Mouse (Mus musculus): ENCODE measurements around the gene Card11. TPM values are rescaled to one million over a fixed set of nuclear protein-coding genes. Genes with fewer than 3 reads are reported as not detected.

The Card11 gene
- polyA plus RNA-seq, 1 experiment, result not detected

DNA sequence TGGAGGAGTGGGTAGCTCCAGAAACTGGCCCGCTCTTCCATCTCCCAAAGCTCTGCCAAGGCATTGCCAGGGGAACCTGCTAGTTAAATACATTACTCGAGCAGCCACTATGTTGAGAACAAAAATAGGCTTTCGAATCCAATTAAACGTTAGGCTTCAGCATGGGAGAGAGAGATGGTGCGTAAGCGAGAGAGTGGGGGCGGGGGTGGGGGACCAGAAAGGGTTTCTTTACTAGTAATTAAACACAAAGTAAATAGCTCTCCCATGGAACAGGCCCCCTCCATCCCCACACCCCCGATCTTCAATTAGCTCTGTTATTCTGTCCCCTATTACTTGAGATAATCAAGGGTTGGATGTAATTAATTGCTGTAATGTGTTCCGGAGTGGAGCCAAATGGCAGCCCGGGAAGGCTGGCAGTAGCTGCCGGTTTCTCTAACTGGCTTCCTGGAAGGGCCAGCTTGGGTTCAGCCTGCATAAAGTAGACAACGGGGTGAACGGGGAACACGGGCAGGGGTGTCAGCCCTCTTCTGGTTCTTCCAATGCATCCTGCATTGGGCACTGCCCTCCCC, 59.4 kb downstream of the Card11 start:
- Histone ChIP-seq H3K4me3 (ENCODE audit: insufficient read depth, low read depth, low read length) (no peak overlapping the region), H3K4me1 (ENCODE audit: control insufficient read depth, insufficient read depth, low read length) (peaks cover 26% of the 10 kb centered on the region), H3K27ac (ENCODE audit: insufficient read depth, low read depth, low read length) (no peak overlapping the region)
- TF ChIP-seq CTCF (IDR thresholded peaks at IDR 0.05; ENCODE audit: insufficient read depth, low read depth, low read length) (no peak), POLR2A (IDR thresholded peaks at IDR 0.05; ENCODE audit: insufficient read depth, low read depth, low read length) (no peak)
- 16% methylated on average over 14 of the region's 14 CpGs for WGBS

DNA sequence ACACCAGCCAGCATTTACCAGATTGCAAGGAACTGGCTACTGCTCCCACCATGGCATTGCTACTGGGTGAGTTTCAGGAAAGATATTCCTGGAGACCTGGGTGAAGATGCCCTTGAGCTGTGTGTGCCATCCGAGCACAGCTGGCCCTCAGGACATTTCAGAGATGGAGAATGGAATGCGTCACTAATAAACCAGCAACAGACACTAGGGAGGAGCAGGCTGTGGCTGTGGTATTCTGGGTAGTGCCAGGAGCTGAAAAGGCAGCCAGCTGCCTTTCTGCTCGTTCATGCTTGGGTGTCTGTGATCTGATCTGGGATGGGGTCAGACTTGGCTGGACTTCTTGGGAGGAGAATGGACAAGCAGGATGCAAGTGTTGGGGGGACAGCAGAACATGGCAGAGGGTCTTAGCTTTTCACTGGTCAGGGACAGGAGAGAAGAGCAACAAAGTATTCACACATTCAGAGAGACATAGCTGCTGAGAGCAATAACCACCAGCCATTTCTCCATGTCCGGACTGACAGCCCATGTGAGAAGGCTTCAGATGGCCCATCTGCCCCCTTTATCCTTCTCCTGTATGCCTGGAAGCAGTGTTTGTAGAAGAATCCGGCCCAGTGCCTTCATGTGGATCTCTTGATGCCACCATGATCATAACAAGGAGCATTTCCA, 60.0 kb downstream of the Card11 start:
- peaks cover 26% of the 10 kb centered on the region for H3K4me1 ChIP-seq (ENCODE audit: control insufficient read depth, insufficient read depth, low read length)
- 24% methylated on average over 5 of the region's 5 CpGs for WGBS
- no peak overlapping the region for H3K4me3 ChIP-seq (ENCODE audit: insufficient read depth, low read depth, low read length)
- no peak overlapping the region for H3K27ac ChIP-seq (ENCODE audit: insufficient read depth, low read depth, low read length)
- no peak for TF ChIP-seq CTCF (IDR thresholded peaks at IDR 0.05; ENCODE audit: insufficient read depth, low read depth, low read length)
- TF ChIP-seq POLR2A (IDR thresholded peaks at IDR 0.05; ENCODE audit: insufficient read depth, low read depth, low read length), result no peak

DNA sequence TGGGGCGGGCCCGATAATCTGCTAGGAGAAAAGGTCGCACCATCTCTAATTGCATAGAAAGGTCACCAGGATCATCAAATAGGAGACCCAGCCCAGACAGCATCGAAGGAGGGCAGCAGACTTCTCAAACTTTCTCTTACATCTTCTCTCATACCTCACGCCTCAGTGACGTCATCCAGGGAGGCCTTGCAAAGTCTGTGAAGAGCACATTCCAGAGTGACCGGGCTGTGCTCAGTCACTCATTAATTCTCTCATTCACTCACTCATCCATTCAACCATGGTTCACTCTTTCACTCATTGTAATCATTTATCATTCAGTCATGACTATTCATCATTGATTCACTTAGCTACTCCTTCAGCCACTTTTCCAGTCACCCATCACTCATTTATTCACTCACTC, 63.6 kb downstream of the Card11 start:
- WGBS, result 87% methylated on average over 7 of the region's 7 CpGs
- TF ChIP-seq CTCF (IDR thresholded peaks at IDR 0.05; ENCODE audit: insufficient read depth, low read depth, low read length), result no peak
- H3K27ac ChIP-seq (ENCODE audit: insufficient read depth, low read depth, low read length), result no peak overlapping the region
- H3K4me3 ChIP-seq (ENCODE audit: insufficient read depth, low read depth, low read length), result no peak overlapping the region
- peaks cover 21% of the 10 kb centered on the region for H3K4me1 ChIP-seq (ENCODE audit: control insufficient read depth, insufficient read depth, low read length)

DNA sequence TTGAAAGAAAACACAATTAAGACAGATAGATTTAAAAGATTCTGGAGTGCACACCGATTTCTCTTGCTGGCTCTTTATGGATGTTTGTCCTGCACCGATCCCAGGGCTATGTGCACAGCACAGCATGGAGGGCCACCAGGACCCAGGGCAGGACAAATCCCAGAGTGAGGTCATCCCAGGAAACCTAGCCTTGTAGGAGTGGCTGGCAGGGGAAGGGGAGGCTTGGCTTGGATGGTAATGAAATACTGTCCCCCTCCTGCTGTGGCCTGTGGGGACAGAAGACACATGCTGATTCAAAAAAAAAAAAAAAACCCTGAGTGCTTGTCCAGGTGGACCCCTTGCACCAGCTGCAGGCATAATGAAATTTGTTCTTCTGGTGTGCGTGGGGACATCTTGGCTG, 64.5 kb downstream of the Card11 start:
- TF ChIP-seq POLR2A (IDR thresholded peaks at IDR 0.05; ENCODE audit: insufficient read depth, low read depth, low read length) (no peak), CTCF (IDR thresholded peaks at IDR 0.05; ENCODE audit: insufficient read depth, low read depth, low read length) (no peak)
- 92% methylated on average over 3 of the region's 3 CpGs for WGBS

DNA sequence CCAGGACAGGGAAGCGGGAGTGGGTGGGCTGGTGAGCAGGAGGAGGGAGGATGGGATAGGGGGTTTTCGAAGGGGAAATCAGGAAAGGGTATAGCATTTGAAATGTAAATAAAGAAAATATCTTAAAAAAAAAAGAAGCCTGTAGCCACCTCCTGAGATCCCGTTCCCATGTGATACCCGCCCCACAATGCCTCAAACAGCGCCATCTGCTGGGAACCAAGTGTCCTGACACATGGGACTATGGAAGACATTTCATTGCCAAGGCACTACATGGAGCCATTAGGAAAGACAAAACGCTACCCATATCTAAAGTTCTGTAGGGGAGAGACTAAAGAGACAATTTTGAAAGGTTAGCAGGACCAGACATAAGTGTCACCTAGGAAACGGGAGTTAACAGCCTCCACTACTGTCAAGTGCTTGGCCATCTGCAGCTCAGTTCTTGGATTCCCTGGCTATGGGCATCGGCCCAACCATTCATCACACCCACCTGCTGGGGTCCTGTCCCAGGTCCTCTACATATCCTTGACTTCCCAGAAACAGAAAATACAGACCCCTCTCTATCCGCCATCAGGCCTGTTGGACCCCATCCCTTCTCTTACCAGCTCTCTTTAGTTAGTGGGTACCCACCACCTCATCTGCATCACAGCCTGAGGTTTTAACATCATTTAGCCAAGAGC, 65.6 kb downstream of the Card11 start:
- 79% methylated on average over 9 of the region's 9 CpGs for WGBS
- Histone ChIP-seq H3K4me3 (ENCODE audit: insufficient read depth, low read depth, low read length) (no peak overlapping the region), H3K27ac (ENCODE audit: insufficient read depth, low read depth, low read length) (no peak overlapping the region), H3K4me1 (ENCODE audit: control insufficient read depth, insufficient read depth, low read length) (peaks cover 6% of the 10 kb centered on the region; the same call in 1 of the 2 replicates)
- TF ChIP-seq CTCF (IDR thresholded peaks at IDR 0.05; ENCODE audit: insufficient read depth, low read depth, low read length) (no peak), POLR2A (IDR thresholded peaks at IDR 0.05; ENCODE audit: insufficient read depth, low read depth, low read length) (no peak)

More for the DNA sequence above, 64.5 kb downstream of the Card11 start:
- Histone ChIP-seq H3K4me1 (ENCODE audit: control insufficient read depth, insufficient read depth, low read length) (peaks cover 17% of the 10 kb centered on the region), H3K27ac (ENCODE audit: insufficient read depth, low read depth, low read length) (no peak overlapping the region), H3K4me3 (ENCODE audit: insufficient read depth, low read depth, low read length) (no peak overlapping the region)

DNA sequence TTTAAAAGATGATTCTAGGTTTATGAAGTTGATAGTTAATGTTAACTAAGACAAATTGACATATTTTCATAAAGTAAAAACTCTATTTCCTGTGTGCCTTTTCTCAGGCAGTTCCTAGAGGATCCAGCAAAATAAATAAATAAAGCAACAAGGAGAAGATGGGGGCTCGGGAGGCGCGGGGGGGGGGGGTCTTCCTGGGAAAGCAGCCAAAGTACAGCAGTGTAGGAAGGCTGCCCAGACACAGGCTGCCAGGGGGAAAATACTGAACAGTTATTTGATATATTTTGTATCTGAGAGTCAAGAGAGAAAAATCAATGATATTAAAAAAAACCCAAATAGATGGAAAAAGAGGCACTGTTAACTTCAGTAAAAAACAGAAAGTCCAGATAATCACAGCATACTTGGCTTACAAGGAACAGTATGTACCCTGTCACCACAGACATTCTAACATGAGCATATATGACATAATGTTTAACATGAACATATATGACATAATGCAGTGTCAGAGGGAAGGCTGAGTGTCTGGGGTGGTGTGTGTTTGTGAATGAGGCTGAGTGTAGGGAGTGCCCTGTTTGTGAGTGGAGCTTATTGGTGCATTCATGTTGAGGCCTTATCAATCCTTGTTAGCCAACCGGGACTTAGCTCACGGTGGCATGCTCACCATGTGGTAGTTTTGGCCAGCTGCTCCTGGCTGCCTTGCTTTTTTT, 68.7 kb downstream of the Card11 start:
- Histone ChIP-seq H3K4me1 (ENCODE audit: control insufficient read depth, insufficient read depth, low read length) (no peaks in the 10 kb centered on the region), H3K27ac (ENCODE audit: insufficient read depth, low read depth, low read length) (no peak overlapping the region), H3K4me3 (ENCODE audit: insufficient read depth, low read depth, low read length) (no peak overlapping the region)
- TF ChIP-seq CTCF (IDR thresholded peaks at IDR 0.05; ENCODE audit: insufficient read depth, low read depth, low read length) (no peak), POLR2A (IDR thresholded peaks at IDR 0.05; ENCODE audit: insufficient read depth, low read depth, low read length) (no peak)
- WGBS, result 41% methylated on average over 5 of the region's 5 CpGs

DNA sequence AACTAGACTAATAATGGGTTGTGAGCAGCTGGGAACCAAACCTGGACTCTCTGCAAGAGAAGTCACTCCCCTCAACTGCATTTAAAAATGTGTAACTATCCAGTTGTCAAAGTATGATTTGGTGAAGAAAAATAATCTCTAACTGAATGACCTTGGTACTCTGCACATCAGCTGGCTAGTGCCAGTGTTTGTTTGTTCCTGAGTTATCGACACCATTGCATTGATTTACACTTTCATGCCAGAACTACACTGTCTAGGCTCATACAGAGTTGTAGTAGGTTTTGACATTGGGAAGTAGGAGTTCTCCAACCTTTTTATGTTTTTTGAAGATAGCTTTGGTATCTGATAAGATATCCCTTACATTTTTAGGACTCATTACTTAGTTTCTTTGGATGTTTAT, 81.9 kb downstream of the Card11 start:
- no peak overlapping the region for H3K4me3 ChIP-seq (ENCODE audit: insufficient read depth, low read depth, low read length)
- no peaks in the 10 kb centered on the region for H3K4me1 ChIP-seq (ENCODE audit: control insufficient read depth, insufficient read depth, low read length)
- TF ChIP-seq POLR2A (IDR thresholded peaks at IDR 0.05; ENCODE audit: insufficient read depth, low read depth, low read length), result no peak
- TF ChIP-seq CTCF (IDR thresholded peaks at IDR 0.05; ENCODE audit: insufficient read depth, low read depth, low read length), result no peak
- 98% methylated on average over 1 of the region's 1 CpGs for WGBS
- no peak overlapping the region for H3K27ac ChIP-seq (ENCODE audit: insufficient read depth, low read depth, low read length)

DNA sequence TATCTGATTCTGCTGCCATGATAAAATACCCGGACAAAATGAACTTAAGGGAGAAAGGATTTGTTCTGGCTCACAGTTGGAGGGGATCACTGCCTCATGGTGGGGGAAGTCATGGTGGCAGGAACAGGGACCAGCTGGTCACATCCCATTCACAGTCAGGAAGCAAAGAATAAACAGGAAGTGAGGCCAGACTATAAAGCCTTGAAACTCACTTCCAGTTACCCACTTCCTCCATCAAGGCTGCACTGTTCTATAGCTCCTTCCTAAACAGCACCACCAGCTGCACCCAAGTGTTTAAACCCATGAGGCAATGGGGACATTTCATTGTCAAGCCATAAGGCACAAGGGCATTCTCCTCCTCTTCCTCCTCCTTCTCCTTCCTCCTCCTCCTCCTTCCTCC, 82.6 kb downstream of the Card11 start:
- Histone ChIP-seq H3K4me3 (ENCODE audit: insufficient read depth, low read depth, low read length) (no peak overlapping the region), H3K4me1 (ENCODE audit: control insufficient read depth, insufficient read depth, low read length) (no peaks in the 10 kb centered on the region), H3K27ac (ENCODE audit: insufficient read depth, low read depth, low read length) (no peak overlapping the region)
- 92% methylated on average over 1 of the region's 1 CpGs for WGBS
- TF ChIP-seq CTCF (IDR thresholded peaks at IDR 0.05; ENCODE audit: insufficient read depth, low read depth, low read length) (no peak), POLR2A (IDR thresholded peaks at IDR 0.05; ENCODE audit: insufficient read depth, low read depth, low read length) (no peak)

DNA sequence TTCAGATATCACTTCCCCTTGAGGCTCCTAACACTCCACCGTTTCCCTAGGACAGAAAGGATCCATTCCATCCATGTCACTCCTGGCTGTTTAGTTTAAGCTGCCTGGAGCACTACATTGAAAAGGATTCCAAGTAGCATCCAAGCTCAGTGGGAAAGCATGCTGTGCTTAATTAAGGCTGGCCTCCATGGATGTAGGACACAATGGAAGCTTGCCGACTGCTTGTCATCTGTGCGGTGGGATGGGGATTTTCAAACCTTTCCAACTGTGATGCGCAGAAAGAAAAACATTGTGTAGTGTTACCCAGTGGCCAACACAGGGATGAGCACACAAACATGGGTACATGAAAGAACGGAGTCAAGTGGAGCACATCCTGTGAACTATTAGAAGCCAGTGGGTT, 89.5 kb downstream of the Card11 start:
- H3K4me3 ChIP-seq (ENCODE audit: insufficient read depth, low read depth, low read length), result no peak overlapping the region
- no peak overlapping the region for H3K27ac ChIP-seq (ENCODE audit: insufficient read depth, low read depth, low read length)
- H3K4me1 ChIP-seq (ENCODE audit: control insufficient read depth, insufficient read depth, low read length), result no peaks in the 10 kb centered on the region
- no peak for TF ChIP-seq CTCF (IDR thresholded peaks at IDR 0.05; ENCODE audit: insufficient read depth, low read depth, low read length)
- TF ChIP-seq POLR2A (IDR thresholded peaks at IDR 0.05; ENCODE audit: insufficient read depth, low read depth, low read length), result no peak
- 49% methylated on average over 5 of the region's 5 CpGs for WGBS

Measured in olfactory bulb, adult 2 months (tissue).